Mouse (Mus musculus): ENCODE results near the gene Adgrf4.

Gene Adgrf4

DNA sequence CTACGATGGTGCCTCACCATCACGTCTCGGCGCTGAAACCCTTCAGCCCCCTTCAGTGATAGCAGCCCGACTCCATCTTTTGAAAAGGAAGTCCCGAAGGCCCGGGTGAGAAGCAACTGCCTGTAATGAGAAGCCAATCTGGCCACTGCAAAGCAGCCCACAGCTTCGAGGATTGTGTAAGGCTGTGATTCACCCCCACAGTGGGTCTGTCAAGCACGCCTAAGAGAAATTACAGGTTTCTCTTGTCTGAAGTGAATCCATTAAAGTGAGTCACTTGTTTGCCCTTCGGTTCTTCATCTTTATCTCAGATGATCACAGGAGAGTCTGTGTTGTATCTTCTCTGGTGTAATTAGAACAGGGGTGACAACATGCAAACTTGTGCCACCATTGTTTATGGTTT lies at the start of gene Adgrf4:
Gene Adgrf4, minus strand, starts transcription at position 149 of the 400 bp plus-strand sequence.
- ATAC-seq (ENCODE audit: insufficient number of reproducible peaks, low FRiP score, low TSS enrichment) = no peak

DNA sequence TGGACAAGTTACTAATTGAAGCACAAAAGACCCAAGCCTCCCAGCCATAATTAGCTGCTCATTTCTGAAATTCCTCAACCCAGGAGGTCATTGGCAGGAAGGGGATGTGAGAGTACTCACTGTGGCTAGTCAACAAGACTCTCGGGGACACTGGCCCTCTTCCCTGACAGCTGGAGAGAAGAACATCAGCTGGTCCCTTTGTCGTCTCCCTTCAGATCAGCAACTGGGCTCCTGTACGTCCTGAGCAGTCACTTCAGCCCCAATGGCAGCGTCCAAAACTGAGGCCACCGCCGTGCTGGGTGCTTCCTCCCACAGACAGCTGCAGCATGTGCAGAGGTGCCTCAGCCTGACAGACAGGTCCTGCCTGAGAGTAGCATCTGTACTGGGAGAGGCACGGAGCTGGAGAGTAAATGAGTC lies 49.7 kb upstream of the Adgrf4 start, which contains the start of gene Adgrf2:
Gene Adgrf2, minus strand, starts transcription at position 379 of the 417 bp plus-strand sequence.
- ATAC-seq (ENCODE audit: insufficient number of reproducible peaks, low FRiP score, low TSS enrichment) = no peak

DNA sequence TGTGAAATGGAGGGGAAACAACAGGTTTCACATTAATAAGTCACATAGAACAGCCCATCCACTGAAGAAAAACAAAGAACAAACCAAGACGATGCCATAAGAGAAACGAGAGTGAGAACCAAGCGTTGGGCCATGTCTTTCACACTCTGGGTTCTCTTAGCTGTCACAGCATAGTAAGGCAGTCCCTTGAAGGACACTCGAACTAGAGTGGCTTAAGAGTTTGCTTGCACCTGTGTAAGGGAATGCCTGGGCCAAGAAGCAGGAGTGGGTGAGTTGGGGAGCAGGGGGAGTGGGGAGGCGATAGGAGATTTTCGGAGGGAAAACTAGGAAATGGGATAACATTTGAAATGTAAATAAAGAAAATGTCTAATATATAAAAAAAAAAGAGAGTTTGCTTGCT lies 46.7 kb upstream of the Adgrf4 start:
- ATAC-seq (ENCODE audit: insufficient number of reproducible peaks, low FRiP score, low TSS enrichment) = no peak

DNA sequence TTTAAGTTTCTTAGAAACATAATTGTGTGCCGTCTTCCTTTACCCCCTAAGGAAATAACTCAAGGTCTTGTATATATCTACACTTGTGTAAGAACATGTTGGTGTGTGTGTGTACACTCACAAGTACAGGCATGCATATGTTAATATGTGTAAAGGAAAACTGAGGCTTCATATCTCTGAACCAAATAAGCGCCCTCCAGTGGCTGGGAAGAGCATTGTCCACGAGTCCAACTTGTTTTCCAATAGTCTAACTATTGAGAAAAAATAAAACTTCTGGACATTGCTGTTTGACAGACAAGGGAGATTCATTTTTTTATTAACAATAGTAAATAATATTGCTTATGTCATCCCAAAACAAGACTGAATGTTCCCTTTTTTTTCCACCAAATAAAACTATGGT lies 25.1 kb upstream of the Adgrf4 start:
- no peak for ATAC-seq (ENCODE audit: insufficient number of reproducible peaks, low FRiP score, low TSS enrichment)

DNA sequence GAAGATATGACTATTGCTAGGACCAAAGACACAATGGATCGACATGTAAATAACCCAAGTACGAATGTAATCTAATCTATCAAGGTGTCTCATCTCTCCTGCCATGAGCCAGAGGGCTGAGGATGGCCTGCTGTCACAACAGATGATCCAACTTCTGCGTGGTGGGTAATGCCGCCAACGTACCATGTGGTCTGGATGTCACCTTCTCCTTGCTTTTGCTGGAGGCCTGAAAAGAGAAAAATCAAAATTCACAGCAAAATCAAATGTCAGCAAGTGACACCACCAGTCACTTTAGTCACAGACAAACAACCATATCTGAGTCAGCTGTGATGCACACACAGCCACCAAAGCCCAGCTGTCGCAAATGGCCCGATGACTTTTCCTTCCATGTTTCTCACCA lies 22.9 kb upstream of the Adgrf4 start:
- no peak for ATAC-seq (ENCODE audit: insufficient number of reproducible peaks, low FRiP score, low TSS enrichment)

DNA sequence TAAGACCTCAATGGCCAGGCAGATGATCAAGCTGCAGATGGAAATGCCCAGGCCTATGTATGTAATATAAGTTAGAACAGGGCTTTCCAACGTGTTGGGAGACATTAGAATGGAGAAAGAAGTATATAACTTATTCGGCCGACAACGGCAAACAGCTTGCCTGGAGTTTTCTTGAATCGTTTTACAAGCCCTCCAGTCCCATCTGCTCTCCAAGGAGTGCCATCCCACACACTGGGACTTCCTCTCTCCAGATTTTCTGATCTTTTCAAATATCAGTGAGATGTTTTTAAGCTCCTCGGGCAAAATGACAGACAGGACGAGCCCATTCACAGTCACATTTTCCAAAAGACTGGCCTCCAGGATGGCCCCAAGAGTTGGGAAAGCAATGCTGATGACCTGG lies 18.6 kb upstream of the Adgrf4 start:
- no peak for ATAC-seq (ENCODE audit: insufficient number of reproducible peaks, low FRiP score, low TSS enrichment)

DNA sequence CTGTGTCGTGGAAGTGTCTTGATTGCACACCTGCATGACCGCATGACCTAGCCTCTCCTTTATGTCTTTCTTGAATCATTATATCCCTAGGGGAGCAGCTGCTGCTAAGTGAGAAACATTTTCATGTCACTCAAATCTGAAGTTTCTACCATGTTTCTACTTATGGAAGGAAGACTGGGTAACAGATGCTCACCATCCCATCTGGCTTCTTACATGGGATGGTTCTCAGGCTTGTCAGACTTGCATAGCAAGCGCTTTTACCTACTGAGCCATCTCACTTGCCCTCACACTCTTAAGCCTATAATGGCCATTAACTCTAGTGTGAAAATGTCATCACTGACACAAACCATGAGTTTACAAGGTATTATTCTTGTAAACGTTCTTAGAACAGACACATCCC lies 13.5 kb upstream of the Adgrf4 start:
- ATAC-seq (ENCODE audit: insufficient number of reproducible peaks, low FRiP score, low TSS enrichment) = no peak

DNA sequence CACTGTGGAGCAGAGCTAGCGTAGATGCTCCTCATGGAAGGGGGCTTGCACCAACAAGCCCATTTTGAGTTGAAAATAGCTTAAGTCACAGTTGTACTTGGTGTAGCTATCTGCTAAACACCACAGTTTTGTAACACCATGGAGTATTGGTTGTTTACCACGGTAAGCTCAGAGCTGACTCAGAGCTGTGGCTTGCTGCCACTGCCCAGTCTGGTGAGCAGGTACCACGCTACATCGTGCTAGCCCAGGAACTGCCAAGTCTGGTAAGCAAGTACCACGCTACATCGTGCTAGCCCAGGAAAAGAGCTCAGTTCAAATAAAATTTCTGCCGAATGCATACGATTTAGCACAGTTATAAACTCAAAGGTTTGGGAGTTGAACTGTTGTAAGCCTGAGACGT lies 10.1 kb upstream of the Adgrf4 start:
- ATAC-seq (ENCODE audit: insufficient number of reproducible peaks, low FRiP score, low TSS enrichment) = no peak

DNA sequence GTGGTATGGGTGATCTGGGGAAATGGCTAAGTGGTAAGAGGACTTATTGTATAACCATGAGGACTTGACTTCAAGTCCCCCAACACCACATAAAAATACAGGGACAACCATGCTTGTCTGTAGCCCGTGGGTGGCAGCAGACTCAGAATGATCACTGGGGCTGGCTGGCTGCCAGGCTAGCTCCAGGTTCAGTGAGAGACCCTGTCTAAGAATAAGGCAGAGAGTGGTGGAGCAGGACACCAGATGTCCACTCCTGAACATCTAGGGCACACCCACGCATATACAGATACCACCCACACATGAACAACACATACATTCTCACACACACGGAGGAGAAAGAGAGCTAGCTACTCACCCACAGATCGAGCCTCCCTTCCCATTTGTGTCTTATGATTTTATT lies 2.6 kb upstream of the Adgrf4 start:
- no peak for ATAC-seq (ENCODE audit: insufficient number of reproducible peaks, low FRiP score, low TSS enrichment)

DNA sequence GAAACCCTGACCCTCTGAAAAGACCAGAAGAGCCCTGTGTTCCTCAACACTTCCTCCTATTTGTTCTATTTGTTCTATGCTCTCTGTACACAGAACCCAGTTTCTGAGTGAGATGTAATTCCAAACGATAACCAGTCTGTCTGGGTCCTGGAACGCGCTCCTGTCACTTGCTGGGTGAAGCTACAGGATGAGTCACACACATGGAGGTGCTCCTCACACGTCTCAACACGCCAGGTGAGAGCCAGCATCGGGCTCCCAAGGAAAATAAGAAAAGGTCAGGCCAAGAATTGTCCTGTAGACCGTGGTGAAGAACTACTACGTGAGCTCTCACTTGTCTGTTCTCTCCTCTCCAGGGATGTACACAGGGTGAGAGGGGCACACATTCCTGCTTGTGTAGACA lies 1.6 kb downstream of the Adgrf4 start:
- ATAC-seq (ENCODE audit: insufficient number of reproducible peaks, low FRiP score, low TSS enrichment) = no peak

DNA sequence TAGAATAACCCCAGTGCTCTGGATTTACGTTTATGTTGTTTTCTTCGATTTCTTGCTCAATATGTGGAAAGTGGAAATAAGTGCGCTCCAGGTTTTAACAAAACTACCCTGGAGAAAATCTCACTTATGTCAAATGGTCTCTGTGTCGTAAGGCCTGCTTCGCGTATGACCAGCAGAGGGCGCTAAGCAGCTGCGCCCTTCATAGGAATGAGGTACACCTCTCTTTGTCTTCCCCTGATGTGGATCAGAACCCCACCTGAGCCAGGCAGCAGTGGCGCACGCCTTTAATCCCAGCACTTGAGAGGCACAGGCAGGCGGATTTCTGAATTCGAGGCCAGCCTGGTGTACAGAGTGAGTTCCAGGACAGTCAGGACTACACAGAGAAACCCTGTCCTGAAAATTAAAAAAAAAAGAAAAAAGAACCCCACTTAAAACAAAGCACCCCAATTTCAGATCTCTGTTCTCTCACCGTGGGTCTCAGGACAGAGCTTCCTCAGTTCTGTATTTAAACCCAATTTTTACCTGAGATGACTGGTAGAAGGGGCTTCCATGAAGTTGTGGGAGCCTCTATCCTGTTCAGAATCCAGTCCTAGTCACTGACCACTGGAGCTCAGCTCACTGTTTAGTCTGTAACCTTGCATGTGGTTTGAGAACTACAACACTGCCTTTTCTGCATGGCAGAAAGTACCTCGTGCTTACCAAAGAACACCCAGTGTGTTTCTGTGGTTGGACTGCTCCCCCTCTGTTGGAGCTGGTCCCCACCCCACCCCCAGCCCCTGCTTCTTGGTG lies 33.3 kb downstream of the Adgrf4 start:
- ATAC-seq (ENCODE audit: insufficient number of reproducible peaks, low FRiP score, low TSS enrichment) = peak; percentile 75; the same call in 1 of the 2 replicates

DNA sequence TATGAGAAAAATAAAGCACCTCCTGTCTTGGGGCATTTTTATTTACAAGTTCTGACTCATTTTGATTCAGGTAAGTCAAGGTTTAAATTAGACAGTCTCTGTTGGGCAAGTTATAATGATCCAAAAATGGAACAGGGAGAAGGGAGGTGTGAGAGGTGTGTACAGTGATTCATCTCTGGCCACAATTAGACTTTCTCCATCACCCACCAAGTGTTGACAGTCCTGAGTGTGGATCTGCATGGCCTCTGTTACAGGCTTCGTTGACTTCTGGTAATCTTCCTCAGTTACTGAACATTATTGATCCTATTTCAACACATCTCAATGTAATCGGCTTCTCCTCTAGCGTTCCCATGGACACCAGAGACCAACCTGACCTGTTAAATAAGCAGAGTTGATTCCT lies 48.7 kb downstream of the Adgrf4 start:
- no peak for ATAC-seq (ENCODE audit: insufficient number of reproducible peaks, low FRiP score, low TSS enrichment)

DNA sequence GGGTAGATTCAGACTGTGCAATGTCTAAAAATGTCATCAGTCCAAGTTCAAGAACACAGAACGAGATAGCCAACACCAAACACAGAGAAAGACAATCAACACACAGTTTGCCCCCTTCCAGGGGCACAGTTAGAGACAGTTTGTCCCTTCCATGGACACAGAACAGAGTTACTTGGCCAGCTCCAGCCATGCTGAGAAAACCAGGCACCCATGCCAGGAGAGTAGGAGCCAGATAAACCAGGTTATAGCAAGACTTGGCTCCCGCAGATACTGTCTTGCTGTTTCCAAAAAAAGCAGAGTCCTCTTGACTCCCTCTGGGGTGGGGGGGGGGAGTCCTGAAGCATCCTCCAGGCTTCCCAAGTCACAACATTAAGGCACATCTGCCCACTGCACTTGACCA lies 61.9 kb downstream of the Adgrf4 start:
- ATAC-seq (ENCODE audit: insufficient number of reproducible peaks, low FRiP score, low TSS enrichment) = no peak

DNA sequence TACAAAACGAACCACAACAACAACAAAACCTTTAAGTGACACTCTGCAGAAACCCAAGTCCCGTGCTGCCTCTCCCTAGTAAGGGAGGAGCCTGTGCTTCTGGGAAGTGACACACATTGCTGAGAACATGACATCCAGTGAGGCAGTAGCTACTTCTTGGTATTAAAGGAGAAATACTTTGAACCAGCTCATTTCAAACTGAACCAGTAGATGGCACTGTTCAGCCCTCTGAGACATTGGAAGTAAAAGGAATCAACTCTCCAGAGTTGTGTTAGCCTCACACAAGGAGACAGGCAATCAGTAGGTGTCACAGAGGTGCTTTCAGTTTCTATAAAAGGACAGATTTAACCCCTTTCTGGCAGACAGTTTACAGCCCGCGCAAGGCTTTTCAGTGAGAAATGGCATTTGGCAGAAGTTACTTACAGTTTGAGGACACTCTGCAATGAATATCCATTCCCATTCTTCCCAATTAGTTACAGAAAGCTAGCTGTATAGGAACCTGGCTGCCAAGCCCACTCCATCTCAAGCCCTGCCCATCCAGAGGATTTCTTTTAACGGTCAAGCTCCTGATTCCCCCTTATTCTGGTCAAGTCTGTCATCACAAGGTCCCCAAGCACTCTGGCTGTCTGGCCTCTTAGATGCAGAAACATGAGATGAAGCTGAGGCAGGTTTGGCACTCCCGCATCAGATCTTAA lies 78.9 kb downstream of the Adgrf4 start:
- ATAC-seq (ENCODE audit: insufficient number of reproducible peaks, low FRiP score, low TSS enrichment) = peak; percentile 76

DNA sequence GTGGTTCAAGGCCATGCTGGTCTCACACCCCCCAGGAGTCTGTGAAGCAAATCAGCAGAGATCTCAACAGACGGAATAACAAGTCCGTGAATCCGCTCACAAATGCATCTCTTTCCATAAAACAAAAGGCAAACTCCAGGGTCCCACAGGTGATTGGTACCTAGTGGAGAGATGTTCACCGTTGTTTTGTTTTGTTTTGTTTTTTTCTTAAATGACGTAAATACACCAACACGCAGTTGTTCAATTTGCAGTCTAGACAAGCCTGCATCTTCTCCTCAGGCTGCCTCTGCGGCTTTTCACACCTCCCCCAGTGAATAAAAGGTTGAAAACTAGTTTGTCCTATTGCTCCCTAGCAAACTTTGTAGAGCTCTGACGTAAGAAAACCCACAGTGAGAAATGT lies 80.8 kb downstream of the Adgrf4 start, which contains the start of gene Opn5:
Gene Opn5, minus strand, starts transcription at position 101 of the 400 bp plus-strand sequence.
- ATAC-seq (ENCODE audit: insufficient number of reproducible peaks, low FRiP score, low TSS enrichment) = no peak

DNA sequence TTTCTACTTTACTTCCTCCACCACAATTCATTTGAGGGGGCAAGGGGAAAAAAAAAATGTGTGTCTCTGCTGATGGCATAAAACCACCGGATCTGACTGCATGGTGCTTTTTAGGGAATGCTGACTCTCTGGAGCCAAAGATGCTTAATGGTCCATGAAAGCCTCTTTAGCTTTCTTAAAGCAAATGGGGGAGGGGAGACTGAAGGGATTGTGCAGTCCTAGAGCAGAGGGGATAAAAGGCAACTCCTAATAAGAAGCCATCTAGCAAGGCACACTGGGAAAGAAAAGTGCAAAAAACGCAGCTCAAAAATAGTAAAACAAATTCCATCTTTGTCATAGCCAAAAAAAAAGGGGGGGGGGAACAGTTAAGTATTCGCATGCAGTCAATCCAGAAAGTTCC lies 83.8 kb downstream of the Adgrf4 start:
- no peak for ATAC-seq (ENCODE audit: insufficient number of reproducible peaks, low FRiP score, low TSS enrichment)

All from cerebellum, adult (tissue).